Mouse (Mus musculus): Measurements from ENCODE around the gene Fam185a. TPM values are rescaled to one million over a fixed set of nuclear protein-coding genes. Genes with fewer than 3 reads are reported as not detected.

Gene Fam185a
- polyA plus RNA-seq, 1 experiment from 2014 or later: 9.5 TPM

DNA sequence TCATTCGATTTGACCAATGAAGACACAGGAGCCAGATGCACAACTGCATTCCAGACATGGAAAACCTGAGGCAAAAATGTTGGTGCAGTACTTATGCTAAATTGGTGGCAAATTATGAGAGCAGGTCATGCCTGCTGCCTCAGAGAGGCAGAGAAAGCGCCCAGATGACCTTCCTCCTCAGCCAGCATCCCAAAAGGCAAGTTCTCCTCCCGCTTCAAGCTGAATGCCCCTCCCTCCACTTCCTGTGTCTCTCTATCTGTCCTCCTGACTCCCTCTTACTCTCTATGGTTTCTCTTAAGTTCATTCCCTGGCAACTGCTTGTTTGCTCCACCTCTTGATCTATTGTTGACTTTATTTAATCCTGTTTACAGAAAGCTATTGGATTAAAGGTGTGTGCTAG is 70.0 kb downstream of the Fam185a start:
- ATAC-seq (replicated peaks; ENCODE audit: extremely low read depth, insufficient read depth, low FRiP score): no peak
- WGBS: 60% methylated on average over 3 of the region's 3 CpGs
- no peak overlapping the region for H3K9ac ChIP-seq (ENCODE audit: low read length)
- H3K36me3 ChIP-seq (ENCODE audit: control insufficient read depth, insufficient read depth): no peaks in the 10 kb centered on the region
- H3K27me3 ChIP-seq (ENCODE audit: control insufficient read depth, insufficient read depth, low read length): no peaks in the 10 kb centered on the region
- no peak overlapping the region for H3K4me3 ChIP-seq (ENCODE audit: low read length)
- H3K4me2 ChIP-seq (ENCODE audit: low read depth, low read length): no peak overlapping the region
- H3K9me3 ChIP-seq (replicated peaks; ENCODE audit: control insufficient read depth, low read length): no peaks in the 10 kb centered on the region
- no peak overlapping the region for H3K27ac ChIP-seq (ENCODE audit: low read length)
- H3K4me1 ChIP-seq (ENCODE audit: control insufficient read depth, insufficient read depth, low read length): peaks cover 4% of the 10 kb centered on the region; the same call in 1 of the 2 replicates

- 0 out of 2 replicates have a peak, but pooled peaks cover 2% of the 10 kb centered on the region for H3K4me1 ChIP-seq (ENCODE audit: control insufficient read depth, insufficient read depth, low read length)
- H3K27me3 ChIP-seq (ENCODE audit: control insufficient read depth, insufficient read depth, low read length): no peaks in the 10 kb centered on the region
- H3K4me3 ChIP-seq (ENCODE audit: low read length): no peak overlapping the region
- 53% methylated on average over 6 of the region's 6 CpGs for WGBS
- no peak overlapping the region for H3K9ac ChIP-seq (ENCODE audit: low read length)
- H3K36me3 ChIP-seq (ENCODE audit: control insufficient read depth, insufficient read depth): no peaks in the 10 kb centered on the region
- H3K27ac ChIP-seq (ENCODE audit: low read length): no peak overlapping the region
- no peak overlapping the region for H3K4me2 ChIP-seq (ENCODE audit: low read depth, low read length)
- peak; percentile 72 for ATAC-seq (replicated peaks; ENCODE audit: extremely low read depth, insufficient read depth, low FRiP score)
- H3K9me3 ChIP-seq (replicated peaks; ENCODE audit: control insufficient read depth, low read length): no peaks in the 10 kb centered on the region
These were observed 71.6 kb downstream of the Fam185a start for GRCm38 (mm10) chr5:21496321-21496720.

GRCm38 (mm10) chr5:21496881-21497280 is 72.1 kb downstream of the Fam185a start:
- Histone ChIP-seq H3K4me1 (ENCODE audit: control insufficient read depth, insufficient read depth, low read length) (0 out of 2 replicates have a peak, but pooled peaks cover 2% of the 10 kb centered on the region), H3K27me3 (ENCODE audit: control insufficient read depth, insufficient read depth, low read length) (no peaks in the 10 kb centered on the region), H3K9me3 (replicated peaks; ENCODE audit: control insufficient read depth, low read length) (no peaks in the 10 kb centered on the region), H3K4me2 (ENCODE audit: low read depth, low read length) (no peak overlapping the region), H3K27ac (ENCODE audit: low read length) (no peak overlapping the region), H3K36me3 (ENCODE audit: control insufficient read depth, insufficient read depth) (no peaks in the 10 kb centered on the region), H3K9ac (ENCODE audit: low read length) (no peak overlapping the region), H3K4me3 (ENCODE audit: low read length) (no peak overlapping the region)
- 60% methylated on average over 3 of the region's 3 CpGs for WGBS
- no peak for ATAC-seq (replicated peaks; ENCODE audit: extremely low read depth, insufficient read depth, low FRiP score)

DNA sequence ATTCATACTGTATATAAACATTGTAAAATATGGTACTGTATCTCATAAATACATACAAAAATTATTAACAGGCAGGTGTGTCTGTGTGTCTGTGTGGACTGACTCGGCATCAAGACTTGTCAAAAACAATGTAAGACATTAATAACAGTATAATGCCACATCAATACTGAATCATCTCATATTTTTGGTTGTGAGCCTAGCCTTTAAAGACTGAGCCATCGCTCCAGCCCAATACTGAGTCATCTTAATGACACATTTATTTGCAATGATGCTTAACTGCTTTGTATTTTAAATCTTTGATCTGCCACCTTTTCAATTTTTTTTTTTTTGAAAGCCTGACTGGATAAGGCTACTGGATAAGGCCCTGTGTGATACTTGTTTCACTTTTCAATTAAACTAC is 73.7 kb downstream of the Fam185a start:
- H3K9me3 ChIP-seq (replicated peaks; ENCODE audit: control insufficient read depth, low read length): no peaks in the 10 kb centered on the region
- 0 out of 2 replicates have a peak, but pooled peaks cover 2% of the 10 kb centered on the region for H3K4me1 ChIP-seq (ENCODE audit: control insufficient read depth, insufficient read depth, low read length)
- H3K27ac ChIP-seq (ENCODE audit: low read length): no peak overlapping the region
- no peak overlapping the region for H3K4me3 ChIP-seq (ENCODE audit: low read length)
- no peak overlapping the region for H3K9ac ChIP-seq (ENCODE audit: low read length)
- no peaks in the 10 kb centered on the region for H3K36me3 ChIP-seq (ENCODE audit: control insufficient read depth, insufficient read depth)
- WGBS: 80% methylated on average over 2 of the region's 2 CpGs
- H3K4me2 ChIP-seq (ENCODE audit: low read depth, low read length): no peak overlapping the region
- H3K27me3 ChIP-seq (ENCODE audit: control insufficient read depth, insufficient read depth, low read length): no peaks in the 10 kb centered on the region
- no peak for ATAC-seq (replicated peaks; ENCODE audit: extremely low read depth, insufficient read depth, low FRiP score)

- H3K36me3 ChIP-seq (ENCODE audit: control insufficient read depth, insufficient read depth): no peaks in the 10 kb centered on the region
- no peak for ATAC-seq (replicated peaks; ENCODE audit: extremely low read depth, insufficient read depth, low FRiP score)
- H3K27ac ChIP-seq (ENCODE audit: low read length): no peak overlapping the region
- H3K27me3 ChIP-seq (ENCODE audit: control insufficient read depth, insufficient read depth, low read length): no peaks in the 10 kb centered on the region
- no peaks in the 10 kb centered on the region for H3K9me3 ChIP-seq (replicated peaks; ENCODE audit: control insufficient read depth, low read length)
- H3K9ac ChIP-seq (ENCODE audit: low read length): no peak overlapping the region
- 81% methylated on average over 11 of the region's 11 CpGs for whole genome bisulfite sequencing
- H3K4me2 ChIP-seq (ENCODE audit: low read depth, low read length): no peak overlapping the region
- no peak overlapping the region for H3K4me3 ChIP-seq (ENCODE audit: low read length)
- H3K4me1 ChIP-seq (ENCODE audit: control insufficient read depth, insufficient read depth, low read length): 0 out of 2 replicates have a peak, but pooled peaks cover 2% of the 10 kb centered on the region
These were observed 74.2 kb downstream of the Fam185a start for GRCm38 (mm10) chr5:21498925-21499324.

- 75% methylated on average over 10 of the region's 10 CpGs for WGBS
- no peak for ATAC-seq (replicated peaks; ENCODE audit: extremely low read depth, insufficient read depth, low FRiP score)
- H3K27me3 ChIP-seq (ENCODE audit: control insufficient read depth, insufficient read depth, low read length): no peaks in the 10 kb centered on the region
- no peak overlapping the region for H3K27ac ChIP-seq (ENCODE audit: low read length)
- H3K36me3 ChIP-seq (ENCODE audit: control insufficient read depth, insufficient read depth): no peaks in the 10 kb centered on the region
- no peak overlapping the region for H3K4me3 ChIP-seq (ENCODE audit: low read length)
- H3K4me1 ChIP-seq (ENCODE audit: control insufficient read depth, insufficient read depth, low read length): 0 out of 2 replicates have a peak, but pooled peaks cover 2% of the 10 kb centered on the region
- H3K4me2 ChIP-seq (ENCODE audit: low read depth, low read length): no peak overlapping the region
- H3K9me3 ChIP-seq (replicated peaks; ENCODE audit: control insufficient read depth, low read length): no peaks in the 10 kb centered on the region
- no peak overlapping the region for H3K9ac ChIP-seq (ENCODE audit: low read length)
These were observed 75.4 kb downstream of the Fam185a start for GRCm38 (mm10) chr5:21500133-21500532.

DNA sequence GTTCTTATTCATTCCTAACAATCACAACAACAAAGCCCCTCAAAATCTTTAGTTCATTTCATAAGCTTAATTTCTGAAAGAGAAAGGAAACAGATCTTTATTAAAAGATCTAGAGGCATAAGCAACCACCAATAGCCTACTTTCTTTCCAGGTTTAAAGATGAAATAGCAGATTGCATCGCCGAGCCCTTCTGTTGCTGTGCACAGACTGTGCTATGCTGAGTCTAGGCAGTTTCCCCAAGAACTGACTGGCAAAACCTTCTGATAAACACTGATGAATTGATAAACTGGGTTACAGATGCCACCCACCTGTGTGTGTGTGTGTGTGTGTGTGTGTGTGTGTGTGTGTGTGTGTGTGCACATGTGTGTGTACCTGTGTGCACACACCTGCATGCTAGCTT is 76.2 kb downstream of the Fam185a start:
- H3K4me1 ChIP-seq (ENCODE audit: control insufficient read depth, insufficient read depth, low read length): 0 out of 2 replicates have a peak, but pooled peaks cover under 1% of the 10 kb centered on the region
- no peak overlapping the region for H3K4me2 ChIP-seq (ENCODE audit: low read depth, low read length)
- no peak overlapping the region for H3K9ac ChIP-seq (ENCODE audit: low read length)
- 92% methylated on average over 2 of the region's 2 CpGs for WGBS
- no peaks in the 10 kb centered on the region for H3K27me3 ChIP-seq (ENCODE audit: control insufficient read depth, insufficient read depth, low read length)
- ATAC-seq (replicated peaks; ENCODE audit: extremely low read depth, insufficient read depth, low FRiP score): no peak
- H3K27ac ChIP-seq (ENCODE audit: low read length): no peak overlapping the region
- H3K4me3 ChIP-seq (ENCODE audit: low read length): no peak overlapping the region
- no peaks in the 10 kb centered on the region for H3K36me3 ChIP-seq (ENCODE audit: control insufficient read depth, insufficient read depth)
- no peaks in the 10 kb centered on the region for H3K9me3 ChIP-seq (replicated peaks; ENCODE audit: control insufficient read depth, low read length)

GRCm38 (mm10) chr5:21502936-21503610 is 78.3 kb downstream of the Fam185a start:
- 87% methylated on average over 13 of the region's 13 CpGs for WGBS
- H3K27ac ChIP-seq (ENCODE audit: low read length): no peak overlapping the region
- no peaks in the 10 kb centered on the region for H3K9me3 ChIP-seq (replicated peaks; ENCODE audit: control insufficient read depth, low read length)
- H3K36me3 ChIP-seq (ENCODE audit: control insufficient read depth, insufficient read depth): no peaks in the 10 kb centered on the region
- no peak overlapping the region for H3K9ac ChIP-seq (ENCODE audit: low read length)
- no peaks in the 10 kb centered on the region for H3K27me3 ChIP-seq (ENCODE audit: control insufficient read depth, insufficient read depth, low read length)
- H3K4me1 ChIP-seq (ENCODE audit: control insufficient read depth, insufficient read depth, low read length): no peaks in the 10 kb centered on the region
- ATAC-seq (replicated peaks; ENCODE audit: extremely low read depth, insufficient read depth, low FRiP score): no peak
- no peak overlapping the region for H3K4me3 ChIP-seq (ENCODE audit: low read length)
- H3K4me2 ChIP-seq (ENCODE audit: low read depth, low read length): no peak overlapping the region

DNA sequence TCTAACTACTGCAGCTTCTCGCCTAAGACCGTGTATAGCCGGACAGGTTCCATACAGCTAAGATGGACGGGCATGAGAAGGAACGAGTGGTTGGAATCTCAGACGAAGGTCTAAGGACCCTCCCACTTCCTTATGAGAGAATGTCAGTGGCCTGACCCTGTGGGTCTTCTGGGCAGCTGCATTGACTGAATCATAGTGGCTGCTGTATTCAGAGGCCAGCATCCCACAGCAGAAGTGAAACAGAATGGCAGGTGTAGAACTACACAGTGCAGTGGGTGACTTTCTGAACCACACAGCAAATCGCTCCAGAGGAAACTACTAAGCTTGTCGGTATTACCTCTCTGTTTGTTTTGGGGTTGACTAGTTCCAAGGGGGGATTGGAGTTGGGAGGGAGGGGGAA is 80.4 kb downstream of the Fam185a start:
- Histone ChIP-seq H3K9me3 (replicated peaks; ENCODE audit: control insufficient read depth, low read length) (no peaks in the 10 kb centered on the region), H3K27ac (ENCODE audit: low read length) (no peak overlapping the region), H3K9ac (ENCODE audit: low read length) (no peak overlapping the region), H3K4me1 (ENCODE audit: control insufficient read depth, insufficient read depth, low read length) (no peaks in the 10 kb centered on the region), H3K4me2 (ENCODE audit: low read depth, low read length) (no peak overlapping the region), H3K4me3 (ENCODE audit: low read length) (no peak overlapping the region), H3K36me3 (ENCODE audit: control insufficient read depth, insufficient read depth) (no peaks in the 10 kb centered on the region), H3K27me3 (ENCODE audit: control insufficient read depth, insufficient read depth, low read length) (no peaks in the 10 kb centered on the region)
- 79% methylated on average over 8 of the region's 8 CpGs for WGBS
- ATAC-seq (replicated peaks; ENCODE audit: extremely low read depth, insufficient read depth, low FRiP score): no peak

Measured in heart, embryonic 16.5 days (tissue).